Mouse (Mus musculus) embryonic facial prominence, embryonic 15.5 days (tissue): ENCODE results near the gene Ddx56. TPM values are rescaled to one million over a fixed set of nuclear protein-coding genes. Genes with fewer than 3 reads are reported as not detected.
A peak's percentile ranks its signal among the peaks of the same experiment; 100 is the strongest.

Experiments
- ATAC-seq: fragments of 200-750 bp; cut with Nextera tagmentation; 2 replicates; pipeline ENCODE4 v1.8.0; 2017; ENCODE audit warnings: low read depth, moderate TSS enrichment; ENCODE audit not compliant: insufficient number of reproducible peaks, low FRiP score, low TSS enrichment
- H3K27ac ChIP-seq: fragments of 300-500 bp; sonication (generic); replicated peaks from 2 replicates; pipeline ENCODE4 v1.5.1; 2015; ENCODE audit warnings: mild to moderate bottlenecking, inconsistent platforms
- H3K27me3 ChIP-seq: fragments of 300-500 bp; sonication (generic); 2 replicates; pipeline ENCODE4 v1.6.1; 2015; ENCODE audit warnings: inconsistent platforms
- H3K36me3 ChIP-seq: fragments of 300-500 bp; sonication (generic); 2 replicates; pipeline ENCODE4 v1.6.1; 2015; ENCODE audit warnings: mild to moderate bottlenecking, inconsistent platforms
- H3K4me1 ChIP-seq: fragments of 300-500 bp; sonication (generic); 2 replicates; pipeline ENCODE4 v1.6.1; 2015; ENCODE audit warnings: inconsistent platforms
- H3K4me2 ChIP-seq: fragments of 300-500 bp; sonication (generic); replicated peaks from 2 replicates; pipeline ENCODE4 v1.6.1; 2015; ENCODE audit warnings: mild to moderate bottlenecking, inconsistent platforms
- H3K4me3 ChIP-seq: fragments of 300-500 bp; sonication (generic); replicated peaks from 2 replicates; pipeline ENCODE4 v1.5.1; 2015; ENCODE audit warnings: mild to moderate bottlenecking, inconsistent platforms
- H3K9ac ChIP-seq: fragments of 300-500 bp; sonication (generic); 2 replicates; pipeline ENCODE4 v1.6.1; 2015; ENCODE audit warnings: inconsistent platforms
- H3K9me3 ChIP-seq: fragments of 300-500 bp; sonication (generic); replicated peaks from 2 replicates; pipeline ENCODE4 v1.6.1; 2016; ENCODE audit warnings: inconsistent platforms
- WGBS: fragments of 180-500 bp; shearing (Covaris S2); methylation state at CpG from one replicate; pipeline ENCODE4 v1.1.7; 2015; 5-methylcytosine and 5-hydroxymethylcytosine counted together
- polyA plus RNA-seq: library from polyadenylated mRNA; unstranded; fragments of >200 nt; fragmentation: Nextera tagmentation; extraction: Ambion mirVana; gene quantifications from 2 replicates; pipeline ENCODE4 v1.2.1, GENCODE M21; 2015

The Ddx56 gene
- polyA plus RNA-seq = 85.9 and 86.9 TPM in 2 replicates

GRCm38 (mm10) chr11:6267320-6268254, at the start of gene Ddx56:
Gene Ddx56, minus strand, starts transcription at chr11:6267772.
- Histone ChIP-seq H3K4me3 (peak within 1 kb of the TSS; percentile 98), H3K9ac (peak within 1 kb of the TSS; percentile 95), H3K9me3 (no peaks in the 10 kb centered on the region), H3K27ac (peak within 1 kb of the TSS; percentile 96), H3K36me3 (peaks cover 53% of the 10 kb centered on the region), H3K27me3 (no peaks in the 10 kb centered on the region), H3K4me2 (peak within 1 kb of the TSS; percentile 75), H3K4me1 (peaks cover 12% of the 10 kb centered on the region)
- ATAC-seq = peak; percentile 97
- 1% methylated on average over 50 of the region's 50 CpGs for WGBS

- WGBS = 87% methylated on average over 11 of the region's 11 CpGs
- no peaks in the 10 kb centered on the region for H3K27me3 ChIP-seq
- no peaks in the 10 kb centered on the region for H3K9me3 ChIP-seq
- no peak overlapping the region for H3K4me3 ChIP-seq
- no peak overlapping the region for H3K9ac ChIP-seq
- no peaks in the 10 kb centered on the region for H3K4me1 ChIP-seq
- peaks cover 54% of the 10 kb centered on the region for H3K36me3 ChIP-seq
- ATAC-seq = no peak
- no peak overlapping the region for H3K27ac ChIP-seq
- H3K4me2 ChIP-seq = no peak overlapping the region
Measured at GRCm38 (mm10) chr11:6316821-6317220, 49.2 kb upstream of the Ddx56 start.

DNA sequence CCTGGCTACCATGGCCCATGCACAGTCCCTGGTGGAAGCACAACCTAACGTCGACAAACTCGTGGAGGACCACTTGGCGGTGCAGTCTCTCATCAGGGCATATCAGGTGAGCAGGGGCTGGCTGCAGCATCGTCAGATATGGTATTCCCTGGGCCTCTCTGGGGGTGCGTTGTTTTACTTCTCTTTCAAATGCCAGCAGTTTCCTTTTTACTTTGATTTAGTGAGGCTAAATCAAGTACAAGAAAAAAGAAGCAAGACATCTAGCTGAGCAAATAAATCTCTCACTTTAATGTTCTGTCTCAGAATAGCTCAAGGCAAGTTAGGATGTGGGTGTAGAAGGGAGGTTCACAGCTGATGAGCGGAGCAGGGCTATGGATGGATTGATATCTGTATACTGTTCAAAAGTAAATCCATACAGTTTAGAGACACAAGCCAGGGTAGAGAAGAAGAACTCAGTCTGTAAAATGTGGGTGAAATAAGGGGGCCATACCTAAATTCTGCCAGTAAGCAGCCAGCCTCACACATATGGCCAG, 46.4 kb upstream of the Ddx56 start:
- no peak for ATAC-seq
- 81% methylated on average over 7 of the region's 7 CpGs for WGBS
- Histone ChIP-seq H3K27me3 (no peaks in the 10 kb centered on the region), H3K9ac (no peak overlapping the region), H3K27ac (no peak overlapping the region), H3K4me2 (no peak overlapping the region), H3K9me3 (no peaks in the 10 kb centered on the region), H3K36me3 (peaks cover 59% of the 10 kb centered on the region), H3K4me3 (no peak overlapping the region), H3K4me1 (no peaks in the 10 kb centered on the region)

GRCm38 (mm10) chr11:6308181-6308580, 40.6 kb upstream of the Ddx56 start:
- no peaks in the 10 kb centered on the region for H3K4me1 ChIP-seq
- WGBS = 85% methylated on average over 4 of the region's 4 CpGs
- no peak overlapping the region for H3K27ac ChIP-seq
- no peak overlapping the region for H3K4me3 ChIP-seq
- ATAC-seq = no peak
- H3K9me3 ChIP-seq = no peaks in the 10 kb centered on the region
- no peaks in the 10 kb centered on the region for H3K27me3 ChIP-seq
- no peak overlapping the region for H3K9ac ChIP-seq
- peaks cover 35% of the 10 kb centered on the region for H3K36me3 ChIP-seq
- H3K4me2 ChIP-seq = no peak overlapping the region

DNA sequence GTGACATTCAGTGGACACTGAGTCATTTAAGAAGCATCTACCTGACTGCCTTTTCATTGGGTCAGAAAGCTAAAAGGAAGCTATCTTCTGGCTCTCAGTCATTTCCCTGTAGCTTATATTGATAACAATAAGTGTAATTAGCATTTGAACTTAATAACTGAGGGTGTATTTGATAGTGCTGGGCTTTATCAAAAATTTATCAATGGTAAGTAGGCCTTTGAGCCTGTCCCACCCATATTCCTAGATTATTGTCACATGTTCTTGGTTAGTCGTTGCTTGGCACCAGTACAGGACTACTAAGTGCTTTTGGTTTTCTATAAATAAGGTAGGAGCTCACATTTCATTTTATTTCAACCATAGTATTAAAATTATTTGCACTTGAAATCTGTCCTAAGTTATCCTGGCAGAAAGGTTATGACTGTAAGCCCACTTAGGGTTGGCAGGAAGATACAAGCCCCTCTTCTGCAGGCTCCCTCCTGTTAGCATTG, 38.4 kb upstream of the Ddx56 start:
- H3K4me3 ChIP-seq = no peak overlapping the region
- no peaks in the 10 kb centered on the region for H3K27me3 ChIP-seq
- H3K36me3 ChIP-seq = peaks cover 39% of the 10 kb centered on the region

GRCm38 (mm10) chr11:6302793-6303192, 35.2 kb upstream of the Ddx56 start:
- no peaks in the 10 kb centered on the region for H3K4me1 ChIP-seq
- H3K36me3 ChIP-seq = peaks cover 55% of the 10 kb centered on the region
- H3K4me2 ChIP-seq = no peak overlapping the region
- no peaks in the 10 kb centered on the region for H3K27me3 ChIP-seq
- ATAC-seq = no peak
- H3K4me3 ChIP-seq = no peak overlapping the region
- no peaks in the 10 kb centered on the region for H3K9me3 ChIP-seq
- no peak overlapping the region for H3K9ac ChIP-seq
- WGBS = 86% methylated on average over 2 of the region's 2 CpGs
- H3K27ac ChIP-seq = no peak overlapping the region

More for the DNA sequence above, 38.4 kb upstream of the Ddx56 start:
- Histone ChIP-seq H3K4me1 (no peaks in the 10 kb centered on the region), H3K27ac (no peak overlapping the region), H3K4me2 (no peak overlapping the region), H3K9me3 (no peaks in the 10 kb centered on the region), H3K9ac (no peak overlapping the region)
- no peak for ATAC-seq
- WGBS = 67% methylated on average over 1 of the region's 1 CpGs

DNA sequence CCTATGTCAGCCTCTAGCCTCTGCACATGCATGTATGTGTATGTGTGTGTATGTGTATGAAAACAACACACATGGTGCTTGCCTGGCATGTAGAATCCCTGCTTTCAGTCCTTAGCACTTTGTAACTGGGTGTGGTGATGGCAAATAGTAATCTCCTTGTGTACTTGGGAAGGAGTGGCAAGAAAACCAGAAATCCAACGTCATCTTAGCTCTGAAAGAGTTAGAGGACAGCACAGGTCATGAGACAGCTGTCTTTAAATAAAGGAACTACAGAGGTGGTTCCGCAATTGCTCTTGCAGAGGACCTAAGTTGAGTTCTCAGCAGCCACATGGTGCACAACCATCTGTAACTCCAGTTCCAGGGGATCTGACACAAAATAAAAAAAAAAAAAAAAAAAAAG, 31.9 kb upstream of the Ddx56 start:
- H3K27ac ChIP-seq = no peak overlapping the region
- H3K4me2 ChIP-seq = no peak overlapping the region
- no peaks in the 10 kb centered on the region for H3K9me3 ChIP-seq
- no peak overlapping the region for H3K9ac ChIP-seq
- 77% methylated on average over 2 of the region's 2 CpGs for WGBS
- H3K36me3 ChIP-seq = peaks cover 56% of the 10 kb centered on the region
- ATAC-seq = no peak
- H3K4me3 ChIP-seq = no peak overlapping the region
- H3K27me3 ChIP-seq = no peaks in the 10 kb centered on the region
- H3K4me1 ChIP-seq = no peaks in the 10 kb centered on the region

DNA sequence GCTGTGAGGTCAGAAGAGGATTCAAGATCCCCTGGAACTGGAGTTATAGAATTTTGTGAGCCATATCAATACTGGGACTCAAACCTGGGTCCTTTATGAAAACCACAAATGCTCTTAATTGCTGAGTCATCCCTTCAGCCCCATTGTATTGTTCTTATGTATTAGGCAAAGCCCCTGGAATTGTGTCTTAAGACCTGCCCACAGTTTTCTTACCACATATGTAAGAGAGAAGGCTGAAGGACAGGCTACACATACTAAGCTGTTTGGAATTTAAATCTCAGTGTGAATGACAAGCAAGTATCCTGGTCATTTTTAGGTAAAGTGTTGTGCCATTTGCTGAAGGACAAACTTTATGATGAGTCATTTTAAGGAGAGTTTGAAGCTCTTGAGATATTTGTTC, 28.5 kb upstream of the Ddx56 start:
- no peak overlapping the region for H3K27ac ChIP-seq
- no peak overlapping the region for H3K4me2 ChIP-seq
- ATAC-seq = no peak
- peaks cover 37% of the 10 kb centered on the region for H3K36me3 ChIP-seq
- no peaks in the 10 kb centered on the region for H3K27me3 ChIP-seq
- peaks cover 7% of the 10 kb centered on the region for H3K4me1 ChIP-seq
- no peaks in the 10 kb centered on the region for H3K9me3 ChIP-seq
- H3K4me3 ChIP-seq = no peak overlapping the region
- no peak overlapping the region for H3K9ac ChIP-seq

GRCm38 (mm10) chr11:6294632-6295031, 27.1 kb upstream of the Ddx56 start:
- Histone ChIP-seq H3K9ac (no peak overlapping the region), H3K4me2 (no peak overlapping the region), H3K27me3 (no peaks in the 10 kb centered on the region), H3K4me3 (no peak overlapping the region), H3K27ac (no peak overlapping the region), H3K9me3 (no peaks in the 10 kb centered on the region), H3K36me3 (peaks cover 24% of the 10 kb centered on the region), H3K4me1 (peaks cover 7% of the 10 kb centered on the region)
- WGBS = 94% methylated on average over 4 of the region's 4 CpGs
- ATAC-seq = no peak

DNA sequence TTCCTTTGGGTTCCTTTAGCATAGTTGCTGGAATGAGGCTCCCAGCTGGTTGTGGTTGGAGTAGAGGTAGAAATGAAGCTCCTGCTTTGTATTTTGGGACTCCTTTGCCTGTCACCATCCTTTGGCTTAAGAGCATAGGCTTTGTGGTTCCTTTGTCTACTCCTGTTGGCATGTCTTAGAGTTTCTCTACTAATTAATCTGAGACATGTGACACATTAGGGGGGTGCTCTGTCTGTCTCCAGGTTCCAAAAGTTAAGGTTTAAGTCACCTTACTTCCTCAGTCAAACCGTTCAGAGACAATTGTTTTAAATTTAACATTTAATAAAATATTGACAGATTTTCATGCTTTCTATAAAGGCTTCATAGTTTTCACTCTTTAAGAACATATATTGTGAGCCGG, 26.0 kb upstream of the Ddx56 start:
- peaks cover 17% of the 10 kb centered on the region for H3K36me3 ChIP-seq
- WGBS = 92% methylated on average over 2 of the region's 2 CpGs
- no peak for ATAC-seq
- H3K9ac ChIP-seq = no peak overlapping the region
- H3K9me3 ChIP-seq = no peaks in the 10 kb centered on the region
- no peak overlapping the region for H3K4me3 ChIP-seq
- no peaks in the 10 kb centered on the region for H3K27me3 ChIP-seq
- peaks cover 7% of the 10 kb centered on the region for H3K4me1 ChIP-seq
- H3K4me2 ChIP-seq = no peak overlapping the region
- no peak overlapping the region for H3K27ac ChIP-seq

GRCm38 (mm10) chr11:6292988-6293349, 25.4 kb upstream of the Ddx56 start:
- Histone ChIP-seq H3K27me3 (no peaks in the 10 kb centered on the region), H3K36me3 (peaks cover 11% of the 10 kb centered on the region), H3K9me3 (no peaks in the 10 kb centered on the region), H3K4me3 (peak overlapping the region; percentile 74), H3K27ac (peak overlapping the region; percentile 93; the same call in 1 of the 2 replicates), H3K9ac (no peak overlapping the region), H3K4me1 (peaks cover 7% of the 10 kb centered on the region), H3K4me2 (peak overlapping the region; percentile 67)
- no peak for ATAC-seq
- WGBS = 93% methylated on average over 4 of the region's 4 CpGs
